Mouse (Mus musculus) spleen, postnatal 10 days (tissue): Measurements from ENCODE around the gene Dgkd.
A peak's percentile ranks its signal among the peaks of the same experiment; 100 is the strongest.

Source experiments
- DNase-seq, 2 experiments: peaks; one replicate each; pipeline ENCODE4 v3.0.0; 2021 to 2022; ENCODE audit warnings: low spot score in 2 of 2

Gene Dgkd

GRCm38 (mm10) chr1:87848237-87848996, 4.7 kb upstream of the Dgkd start:
- no peak for DNase-seq

DNA sequence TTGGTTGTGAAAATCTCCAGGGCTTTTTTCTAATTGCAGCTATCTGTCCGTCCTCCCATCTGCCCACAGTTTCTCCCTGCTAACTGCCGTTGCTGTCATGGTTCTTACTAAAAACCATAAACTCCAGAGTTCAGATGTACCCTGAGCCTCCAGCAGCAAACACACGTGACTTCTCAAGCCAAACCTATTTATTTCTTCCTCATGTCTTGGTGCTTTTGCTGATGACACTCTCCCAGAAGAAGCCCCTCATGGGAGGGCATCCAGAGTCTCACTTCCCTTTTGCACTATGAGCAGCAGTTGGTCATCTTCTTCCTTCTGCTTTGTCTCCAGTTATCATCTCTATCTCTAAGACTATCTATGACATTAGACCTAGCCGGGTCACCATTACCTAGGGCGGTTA, 3.8 kb upstream of the Dgkd start:
- peak in 1 of 2 experiments; percentile 39 for DNase-seq

- DNase-seq = no peak
These were observed 1.7 kb upstream of the Dgkd start for GRCm38 (mm10) chr1:87851344-87851743.

DNA sequence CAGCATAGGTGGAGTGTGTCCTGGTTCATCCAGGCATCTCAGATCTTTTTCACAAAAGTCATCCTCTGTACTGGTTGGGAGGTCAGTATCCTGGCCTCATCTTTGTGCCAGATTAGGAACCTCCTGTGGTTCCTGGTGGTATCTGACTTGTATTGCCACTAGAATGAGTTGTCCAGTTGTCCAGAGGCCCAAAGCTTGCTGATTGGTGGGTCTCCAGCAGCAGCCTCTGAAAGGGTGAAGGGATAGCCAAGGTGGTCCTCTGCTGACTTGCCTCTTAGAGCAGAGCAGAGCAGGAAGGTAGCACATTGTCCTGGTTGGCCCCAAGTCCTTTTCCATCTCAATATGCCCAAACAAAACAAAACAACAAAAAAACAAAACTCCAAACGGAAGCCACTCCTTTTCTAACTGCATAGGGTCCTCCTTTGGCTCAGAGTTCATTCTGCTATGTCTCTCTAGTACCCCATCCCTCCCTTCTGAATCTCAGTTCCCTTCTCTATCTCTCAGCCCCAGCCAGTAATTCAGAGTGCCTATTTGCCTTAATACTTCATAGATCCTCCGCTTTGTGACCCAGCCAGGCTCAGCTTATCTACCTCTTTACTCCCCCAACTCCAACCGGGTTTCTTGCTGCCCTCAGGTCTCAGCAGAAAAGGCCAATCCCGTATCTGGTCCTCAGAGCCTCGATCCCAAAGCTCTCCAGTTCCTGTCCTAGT, 851 bp upstream of the Dgkd start:
- no peak for DNase-seq

GRCm38 (mm10) chr1:87853601-87854361, 694 bp downstream of the Dgkd start:
- peak; percentile 53 to 56 for DNase-seq

DNA sequence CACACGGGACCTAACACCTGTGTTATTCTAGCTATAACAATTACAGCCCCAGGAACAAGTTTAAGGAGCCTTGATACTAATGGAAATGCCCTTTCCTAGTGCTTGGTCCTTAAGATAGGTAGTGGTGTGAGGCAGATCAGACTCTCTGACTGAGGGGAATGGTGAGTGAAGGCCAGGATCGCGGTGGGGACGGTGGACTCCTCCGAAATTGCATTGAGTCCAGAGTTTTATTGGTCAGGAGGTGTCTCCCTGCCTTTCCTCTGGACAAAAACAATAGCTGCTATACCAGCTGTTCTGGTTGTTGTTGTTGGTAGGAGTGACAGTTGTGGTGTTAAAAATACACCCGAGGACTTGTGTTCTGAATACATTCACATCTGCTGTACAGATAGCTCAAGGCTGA, 1.3 kb downstream of the Dgkd start:
- DNase-seq = no peak

DNA sequence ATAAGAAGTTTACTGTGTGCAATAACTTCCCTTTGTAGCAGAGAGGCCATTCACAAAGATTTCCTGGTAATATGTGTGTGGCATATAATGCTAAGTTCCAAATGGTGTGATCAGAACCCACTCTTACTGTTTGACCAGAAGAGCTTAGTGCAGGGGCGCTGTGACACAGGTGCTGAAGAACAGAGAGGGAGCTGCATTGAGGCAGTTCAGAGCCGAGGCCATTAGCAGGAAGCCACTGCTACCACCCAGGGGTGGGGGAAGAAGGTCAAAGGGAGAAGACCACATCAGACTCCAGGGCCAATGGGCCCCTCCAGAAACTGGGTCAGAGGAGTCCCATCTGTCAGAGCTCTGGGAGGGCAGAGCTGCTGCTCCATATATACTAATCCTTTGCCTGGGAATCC, 1.8 kb downstream of the Dgkd start:
- peak in 1 of 2 experiments; percentile 39 for DNase-seq

DNA sequence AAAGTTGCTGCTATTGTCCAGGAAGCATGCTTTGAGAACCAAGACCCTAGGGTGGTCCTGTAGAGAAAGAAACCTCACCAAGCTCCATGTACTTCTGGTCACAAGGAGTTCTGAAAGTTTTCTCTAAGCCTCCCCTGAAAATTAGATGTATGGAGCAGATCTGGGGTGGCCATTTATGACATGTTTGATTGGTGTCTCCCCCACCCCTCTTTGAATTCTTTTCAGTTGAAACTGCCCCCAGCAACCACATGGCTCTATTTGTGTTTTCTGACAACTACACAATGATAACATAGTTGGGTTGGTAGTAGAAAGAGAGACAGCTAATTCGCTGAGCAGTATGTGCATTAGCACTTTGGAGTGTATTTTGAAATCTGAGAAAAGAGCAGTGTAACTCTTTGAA, 2.4 kb downstream of the Dgkd start:
- DNase-seq = no peak

GRCm38 (mm10) chr1:87856823-87857222, 3.7 kb downstream of the Dgkd start:
- no peak for DNase-seq

- no peak for DNase-seq
These were observed 4.9 kb downstream of the Dgkd start for GRCm38 (mm10) chr1:87858031-87858430.

GRCm38 (mm10) chr1:87858529-87858928, 5.4 kb downstream of the Dgkd start:
- DNase-seq = no peak

DNA sequence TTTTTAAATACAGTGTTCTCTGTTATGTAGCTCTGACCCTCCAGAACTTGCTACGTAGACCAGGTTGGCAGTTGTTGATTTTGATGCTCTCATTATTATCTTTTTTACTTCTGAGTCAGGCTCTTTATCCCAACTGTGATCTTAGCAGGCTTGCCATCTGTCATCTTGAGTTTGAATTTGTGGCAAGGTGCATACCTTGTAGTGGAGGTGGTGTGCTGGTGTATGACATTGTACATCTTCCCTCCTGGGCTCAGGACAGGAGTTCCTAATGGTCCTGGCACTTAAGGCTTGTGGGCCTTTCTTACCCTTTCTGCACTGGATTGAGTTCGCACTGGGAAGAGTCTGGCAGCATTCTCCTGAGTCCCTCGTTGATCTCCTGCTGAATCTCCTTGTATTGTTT, 10.5 kb downstream of the Dgkd start:
- DNase-seq = no peak

- DNase-seq = no peak
These were observed 11.8 kb downstream of the Dgkd start for GRCm38 (mm10) chr1:87864889-87865288.

- DNase-seq = no peak
These were observed 13.6 kb downstream of the Dgkd start for GRCm38 (mm10) chr1:87866672-87867071.

DNA sequence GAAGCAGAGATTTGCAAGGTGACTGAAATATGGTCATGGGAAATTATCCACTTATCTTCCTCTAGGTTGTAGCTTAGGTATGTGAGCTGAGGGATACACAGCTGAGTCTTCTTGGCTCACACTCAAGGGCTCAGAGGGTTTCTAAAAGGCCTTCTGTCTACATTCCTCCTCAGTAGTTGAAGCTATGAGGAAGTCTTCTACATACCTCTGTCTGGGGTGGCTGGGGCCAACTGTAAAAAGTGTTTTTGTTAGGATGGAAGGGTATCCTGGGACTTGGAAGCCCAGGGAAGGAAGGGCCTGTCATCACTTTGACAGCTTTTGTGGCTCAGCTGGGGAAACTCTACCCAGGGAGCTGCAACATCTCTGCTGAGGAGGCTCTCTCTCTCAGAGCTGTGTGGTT, 18.5 kb downstream of the Dgkd start:
- DNase-seq = no peak

- no peak for DNase-seq
These were observed 20.0 kb downstream of the Dgkd start for GRCm38 (mm10) chr1:87873081-87873480.

DNA sequence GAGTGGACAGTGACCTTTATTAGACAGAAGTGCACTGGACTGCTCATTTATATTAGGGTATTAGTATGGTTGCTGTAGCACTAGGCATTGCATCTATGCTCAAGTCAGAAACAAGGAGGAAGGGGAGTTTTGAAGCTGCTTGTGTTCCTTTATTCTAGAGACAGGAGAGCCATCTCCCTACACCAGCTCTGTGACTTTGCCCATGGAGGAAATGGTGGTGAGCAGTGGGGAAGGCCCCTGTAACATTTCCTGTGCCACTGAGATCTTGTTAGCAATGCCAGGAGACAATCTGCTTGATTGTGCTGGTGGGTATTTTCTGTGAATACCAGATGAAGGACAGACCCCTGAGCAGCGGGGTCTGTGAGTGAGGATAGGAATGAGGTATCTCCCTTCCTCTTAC, 23.0 kb downstream of the Dgkd start:
- no peak for DNase-seq

GRCm38 (mm10) chr1:87877552-87878283, 24.6 kb downstream of the Dgkd start:
- DNase-seq = no peak

GRCm38 (mm10) chr1:87879034-87879433, 25.9 kb downstream of the Dgkd start:
- no peak for DNase-seq

GRCm38 (mm10) chr1:87879494-87880325, 26.6 kb downstream of the Dgkd start:
- DNase-seq = no peak

DNA sequence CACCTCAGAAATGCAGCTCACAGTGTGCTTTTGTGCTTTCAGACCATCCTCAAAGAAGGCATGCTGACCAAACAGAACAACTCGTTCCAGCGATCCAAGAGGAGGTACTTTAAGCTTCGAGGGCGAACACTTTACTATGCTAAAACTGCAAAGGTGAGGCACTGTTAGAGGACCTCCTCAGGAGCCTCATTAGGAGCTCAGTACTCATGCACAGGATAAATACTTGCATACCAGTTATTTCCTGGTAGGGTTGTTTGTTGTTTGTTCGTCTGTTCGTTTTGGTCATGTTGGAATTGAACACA, 27.2 kb downstream of the Dgkd start:
- DNase-seq = no peak
